ENCODE assay signal across 17 mouse cellular contexts in genomic region chr9:23932185-23932584, GRCm38 (mm10).
"Had no signal": no experiment of that assay in that cellular context is flagged by ENCODE, and none has a peak within 500 bp of the region (broad histone marks: within the 10 kb centered on the region; RNA-seq: fewer than 3 reads in every experiment).

No protein-coding gene starts in this region.

- H3K36me3 ChIP-seq: limb, embryonic 12.5 days; liver, embryonic 13.5 days; lung, embryonic 15.5 days; neural tube, embryonic 15.5 days had no signal

- H3K4me3 ChIP-seq: limb, embryonic 12.5 days; liver, embryonic 13.5 days; lung, embryonic 15.5 days; megakaryocyte, embryonic 14.5 days; myocyte; neural tube, embryonic 15.5 days had no signal

- DNase-seq: kidney, adult 11 months; kidney, adult 9 months; kidney, postnatal 4 days; liver; liver, embryonic 13.5 days; liver, postnatal 0 days; lung, postnatal 14 days; right cerebral cortex, adult 18-20 months; right cerebral cortex, postnatal 25 days; thymus, postnatal 4 days had no signal

- H3K4me2 ChIP-seq: limb, embryonic 12.5 days; liver, embryonic 13.5 days; lung, embryonic 15.5 days; neural tube, embryonic 15.5 days had no signal

- H3K9ac ChIP-seq: limb, embryonic 12.5 days; liver, embryonic 13.5 days; liver, postnatal 0 days; lung, embryonic 15.5 days; neural tube, embryonic 15.5 days had no signal

- H3K9me3 ChIP-seq: limb, embryonic 12.5 days; liver, embryonic 13.5 days; lung, embryonic 15.5 days; megakaryocyte, embryonic 14.5 days; neural tube, embryonic 15.5 days had no signal

- H3K27me3 ChIP-seq: limb, embryonic 12.5 days; liver, embryonic 13.5 days; lung, embryonic 15.5 days; megakaryocyte, embryonic 14.5 days; neural tube, embryonic 15.5 days had no signal

- H3K4me1 ChIP-seq: limb, embryonic 12.5 days; liver, embryonic 13.5 days; lung, embryonic 15.5 days; megakaryocyte, embryonic 14.5 days; neural tube, embryonic 15.5 days had no signal

- H3K27ac ChIP-seq: kidney, postnatal 0 days; limb, embryonic 12.5 days; liver, embryonic 13.5 days; lung, embryonic 15.5 days; macrophage; neural tube, embryonic 15.5 days had no signal

- ATAC-seq: liver, postnatal 0 days had no signal
